Mouse (Mus musculus) forebrain, postnatal 0 days (tissue): Measurements from ENCODE around the gene Chmp4b. TPM values are rescaled to one million over a fixed set of nuclear protein-coding genes. Genes with fewer than 3 reads are reported as not detected.

ENCODE experiments used
- ATAC-seq: fragments of 200-750 bp; cut with Nextera tagmentation; 2 replicates; pipeline ENCODE4 v1.8.0; 2017; ENCODE audit warnings: mild to moderate bottlenecking, moderate library complexity
- DNase-seq: peaks from one replicate; pipeline ENCODE4 v3.0.0-alpha.2; 2015
- H3K27ac ChIP-seq: fragments of 300-500 bp; sonication (generic); 2 replicates; pipeline ENCODE4 v1.5.1; 2014; ENCODE audit warnings: low read depth, mild to moderate bottlenecking, antibody characterized with exemption, low read length, moderate library complexity, mixed read lengths
- H3K27me3 ChIP-seq: fragments of 300-500 bp; sonication (generic); 2 replicates; pipeline ENCODE4 v1.6.1; 2014; ENCODE audit warnings: mild to moderate bottlenecking, low read length, mixed read lengths; ENCODE audit not compliant: insufficient read depth
- H3K36me3 ChIP-seq: fragments of 300-500 bp; sonication (generic); 2 replicates; pipeline ENCODE4 v1.6.1; 2014; ENCODE audit warnings: mild to moderate bottlenecking, moderate library complexity; ENCODE audit not compliant: insufficient read depth
- H3K4me1 ChIP-seq: fragments of 300-500 bp; sonication (generic); 2 replicates; pipeline ENCODE4 v1.6.1; 2014; ENCODE audit warnings: antibody characterized with exemption; ENCODE audit not compliant: insufficient read depth
- H3K4me2 ChIP-seq: fragments of 300-500 bp; sonication (generic); 2 replicates; pipeline ENCODE4 v1.6.1; 2014; ENCODE audit warnings: low read depth, mild to moderate bottlenecking, moderate library complexity
- H3K4me3 ChIP-seq: fragments of 300-500 bp; sonication (generic); 2 replicates; pipeline ENCODE4 v1.5.1; 2014; ENCODE audit warnings: low read depth, low read length, mixed read lengths
- H3K9ac ChIP-seq: fragments of 300-500 bp; sonication (generic); 2 replicates; pipeline ENCODE4 v1.6.1; 2014; ENCODE audit warnings: mild to moderate bottlenecking
- H3K9me3 ChIP-seq: fragments of 300-500 bp; sonication (generic); 2 replicates; pipeline ENCODE4 v1.6.1; 2016; ENCODE audit warnings: low read length
- CTCF ChIP-seq: sonication (generic); IDR thresholded peaks from 2 replicates; pipeline ENCODE4 v1.5.1; 2016; ENCODE audit warnings: antibody characterized with exemption, control low read depth, low read depth
- WGBS: fragments of 180-500 bp; shearing (Covaris S2); extraction: QIAGEN DNeasy Blood & Tissue Kit; methylation state at CpG from one replicate; pipeline ENCODE4 v1.1.7; 2014; 5-methylcytosine and 5-hydroxymethylcytosine counted together
- polyA plus RNA-seq: library from polyadenylated mRNA; unstranded; fragments of >200 nt; fragmentation: Nextera tagmentation; extraction: Ambion mirVana; gene quantifications from 2 replicates; pipeline ENCODE4 v1.2.1, GENCODE M21; 2015
- total RNA-seq: library from RNA; depleted of rRNA; stranded (reverse); fragments of >200 nt; gene quantifications from 2 replicates; pipeline ENCODE4 v1.2.3, GENCODE M21; 2014

The Chmp4b gene
- total and polyA plus RNA-seq, 2 experiments from 2014 or later: 29.4 to 176 TPM

DNA sequence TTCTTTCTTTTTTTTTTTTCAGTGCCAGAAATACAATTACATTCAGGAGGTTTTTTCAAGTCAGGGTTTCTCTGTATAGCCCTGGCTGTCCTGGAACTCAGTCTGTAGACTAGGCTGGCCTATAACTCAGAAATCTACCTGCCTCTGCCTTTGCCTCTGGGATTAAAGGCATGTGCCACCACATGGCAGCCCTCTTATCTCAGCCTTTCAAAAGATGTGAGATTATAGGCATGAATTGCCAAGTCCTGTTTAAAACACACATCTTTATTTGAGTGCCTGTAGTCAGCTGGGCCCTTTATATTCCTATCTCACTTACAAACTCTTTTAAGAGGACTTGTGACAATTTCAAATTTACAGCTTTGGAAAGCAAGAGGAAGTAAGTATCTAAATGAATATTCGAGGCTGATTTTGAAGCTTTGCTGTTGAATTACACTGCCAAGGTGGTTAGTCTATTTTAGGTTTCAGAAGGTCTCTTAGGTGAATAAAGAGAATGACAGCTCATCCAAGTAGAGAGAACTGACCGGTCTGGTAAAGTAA, 4.4 kb downstream of the Chmp4b start:
- no peaks in the 10 kb centered on the region for H3K27me3 ChIP-seq
- 0 out of 2 replicates have a peak, but pooled peaks cover 1% of the 10 kb centered on the region for H3K36me3 ChIP-seq
- no peak for TF ChIP-seq CTCF
- no peak overlapping the region for H3K27ac ChIP-seq
- ATAC-seq: no peak
- no peaks in the 10 kb centered on the region for H3K9me3 ChIP-seq
- no peak overlapping the region; the same call in 1 of the 2 replicates for H3K4me3 ChIP-seq
- no peak for DNase-seq
- H3K4me2 ChIP-seq: no peak overlapping the region
- no peak overlapping the region for H3K9ac ChIP-seq
- H3K4me1 ChIP-seq: peaks cover 19% of the 10 kb centered on the region
- WGBS: 83% methylated on average over 2 of the region's 2 CpGs

DNA sequence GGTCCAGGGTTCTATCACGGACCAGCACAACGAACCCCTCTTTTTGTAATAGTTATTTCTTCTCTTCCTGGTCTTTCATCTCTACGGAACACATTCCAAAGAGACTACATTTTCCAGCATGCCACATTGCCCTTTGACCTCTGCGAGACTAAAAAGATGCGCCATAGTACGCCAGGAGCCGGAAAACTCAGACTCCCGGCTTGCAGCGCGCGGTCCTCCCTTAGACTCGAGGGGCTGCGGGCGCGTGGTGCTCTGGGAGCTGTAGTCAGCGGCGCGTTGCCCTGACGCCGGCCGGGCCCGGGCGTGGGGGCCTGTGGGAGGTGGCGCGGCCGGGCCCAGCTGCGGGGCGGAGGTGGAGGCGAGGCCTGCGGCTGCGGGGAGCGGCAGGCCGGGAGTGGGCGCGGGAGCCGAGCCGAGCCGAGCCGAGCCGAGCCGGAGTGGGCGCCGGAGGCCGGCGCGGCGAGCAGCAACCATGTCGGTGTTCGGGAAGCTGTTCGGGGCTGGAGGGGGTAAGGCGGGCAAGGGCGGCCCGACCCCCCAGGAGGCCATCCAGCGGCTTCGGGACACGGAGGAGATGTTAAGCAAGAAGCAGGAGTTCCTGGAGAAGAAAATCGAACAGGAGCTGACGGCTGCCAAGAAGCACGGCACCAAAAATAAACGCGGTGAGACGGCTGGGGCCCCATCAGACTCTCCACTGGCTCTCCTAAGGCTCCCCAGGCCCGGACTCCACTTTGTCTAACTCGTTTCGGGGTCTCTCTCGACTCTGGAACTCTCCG, 5.4 kb downstream of the Chmp4b start:
- H3K36me3 ChIP-seq: 0 out of 2 replicates have a peak, but pooled peaks cover 9% of the 10 kb centered on the region

DNA sequence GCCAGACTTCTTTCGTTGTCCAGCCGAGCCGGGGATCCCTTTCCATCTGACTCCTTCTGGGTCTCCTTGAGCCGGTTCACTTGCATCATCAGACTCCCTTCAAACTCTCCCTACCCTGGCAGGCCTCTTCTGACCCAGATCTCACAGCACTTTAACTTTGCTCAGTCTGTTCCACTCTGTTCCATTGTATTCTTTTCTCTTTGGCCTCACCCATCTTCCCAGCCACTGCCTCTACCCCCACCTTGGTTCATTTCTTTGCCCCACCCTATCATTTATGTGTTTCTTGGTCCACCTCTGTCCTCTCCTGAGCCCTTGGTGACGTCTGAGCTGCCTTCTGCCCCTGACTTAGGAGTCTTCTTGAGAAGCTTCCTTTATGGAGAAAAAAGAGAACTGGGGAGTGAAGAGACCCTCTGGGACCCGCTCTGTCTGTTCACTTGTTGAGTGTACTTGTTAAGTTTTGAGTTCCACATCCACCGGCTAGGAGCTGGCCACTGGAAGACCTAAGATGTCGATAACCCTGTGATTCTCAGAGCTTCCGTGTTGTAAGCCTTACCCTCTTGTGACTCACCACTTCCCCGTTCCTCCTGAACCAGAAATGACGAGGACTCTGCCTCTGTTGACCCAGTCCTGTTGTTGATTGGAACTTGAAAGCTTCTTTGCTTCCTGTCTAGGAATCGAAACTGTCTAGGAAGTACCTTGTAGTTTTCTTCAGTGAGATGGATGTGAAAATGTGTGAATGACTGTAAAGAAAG, 6.2 kb downstream of the Chmp4b start:
- peaks cover 19% of the 10 kb centered on the region for H3K4me1 ChIP-seq
- no peaks in the 10 kb centered on the region for H3K27me3 ChIP-seq
- no peak for ATAC-seq
- no peak for DNase-seq
- H3K9me3 ChIP-seq: no peaks in the 10 kb centered on the region
- H3K9ac ChIP-seq: peak overlapping the region; percentile 85
- H3K36me3 ChIP-seq: 0 out of 2 replicates have a peak, but pooled peaks cover 9% of the 10 kb centered on the region
- peak overlapping the region; percentile 71 for H3K27ac ChIP-seq
- peak overlapping the region; percentile 91 for H3K4me3 ChIP-seq
- 19% methylated on average over 12 of the region's 12 CpGs for WGBS
- peak overlapping the region; percentile 77 for H3K4me2 ChIP-seq
- TF ChIP-seq CTCF: no peak

More for the DNA sequence above, 5.4 kb downstream of the Chmp4b start:
- no peaks in the 10 kb centered on the region for H3K9me3 ChIP-seq
- H3K4me2 ChIP-seq: peak overlapping the region; percentile 77
- H3K27me3 ChIP-seq: no peaks in the 10 kb centered on the region
- peak; percentile 100 for ATAC-seq
- H3K4me3 ChIP-seq: peak overlapping the region; percentile 91
- H3K9ac ChIP-seq: peak overlapping the region; percentile 85
- WGBS: 4% methylated on average over 66 of the region's 67 CpGs
- no peak for TF ChIP-seq CTCF
- peak overlapping the region; percentile 71 for H3K27ac ChIP-seq
- peak; percentile 98 for DNase-seq
- peaks cover 19% of the 10 kb centered on the region for H3K4me1 ChIP-seq

DNA sequence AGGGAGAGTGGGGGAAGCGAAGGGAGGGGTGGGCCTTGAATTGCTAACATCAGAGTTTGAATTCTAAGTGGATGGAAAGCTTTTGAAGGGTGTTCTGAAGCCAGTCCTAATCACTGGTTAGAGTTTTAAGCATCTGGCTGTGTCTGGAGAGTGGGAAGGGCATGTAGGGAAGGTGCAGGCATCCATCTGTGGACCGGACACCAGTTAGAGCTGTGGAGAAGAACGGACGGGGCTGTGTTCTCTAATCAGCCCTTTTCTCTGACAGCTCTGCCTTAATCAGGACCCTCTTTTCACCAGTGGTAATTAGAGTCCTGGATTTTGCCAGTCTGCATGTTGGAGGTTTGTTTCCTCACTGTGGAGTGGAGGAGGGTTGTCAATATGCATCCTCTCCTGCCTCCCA, 7.6 kb downstream of the Chmp4b start:
- H3K4me1 ChIP-seq: peaks cover 19% of the 10 kb centered on the region
- DNase-seq (no peak), ATAC-seq (no peak)
- 0 out of 2 replicates have a peak overlapping the region, but pooled peaks have one; percentile 91 for H3K4me3 ChIP-seq
- H3K9me3 ChIP-seq: no peaks in the 10 kb centered on the region
- TF ChIP-seq CTCF: no peak
- peak overlapping the region; percentile 77 for H3K4me2 ChIP-seq
- H3K27me3 ChIP-seq: no peaks in the 10 kb centered on the region
- 0 out of 2 replicates have a peak, but pooled peaks cover 9% of the 10 kb centered on the region for H3K36me3 ChIP-seq
- H3K27ac ChIP-seq: no peak overlapping the region
- 44% methylated on average over 4 of the region's 4 CpGs for WGBS
- no peak overlapping the region for H3K9ac ChIP-seq

DNA sequence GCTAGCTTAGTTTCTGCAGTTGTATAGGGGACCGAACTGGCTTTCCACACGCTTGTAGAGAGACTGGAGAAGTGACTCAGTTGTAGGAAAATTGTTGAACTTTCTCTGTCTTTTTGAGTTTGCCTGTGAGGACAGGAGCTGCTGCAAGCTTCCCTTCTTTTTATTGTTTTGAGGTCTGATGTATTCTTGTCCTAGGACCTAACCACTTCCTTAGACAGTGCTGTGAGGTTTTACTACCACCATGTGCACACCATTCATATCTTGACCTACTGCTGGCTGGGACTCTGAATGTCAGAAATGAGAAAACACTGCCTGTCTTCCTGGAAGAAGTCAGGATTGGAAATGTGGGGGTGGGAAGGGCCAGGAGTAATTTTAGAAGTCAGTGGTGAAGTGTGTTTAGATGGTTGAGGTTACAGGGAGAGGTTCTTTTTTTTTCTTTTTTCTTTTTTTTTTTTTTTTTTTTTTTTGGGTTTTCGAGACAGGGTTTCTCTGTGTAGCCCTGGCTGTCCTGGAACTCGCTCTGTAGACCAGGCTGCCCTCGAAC, 8.1 kb downstream of the Chmp4b start:
- ATAC-seq: no peak
- H3K4me1 ChIP-seq: peaks cover 19% of the 10 kb centered on the region
- H3K27me3 ChIP-seq: no peaks in the 10 kb centered on the region
- TF ChIP-seq CTCF: no peak
- H3K9me3 ChIP-seq: no peaks in the 10 kb centered on the region
- no peak overlapping the region for H3K9ac ChIP-seq
- no peak for DNase-seq
- 0 out of 2 replicates have a peak, but pooled peaks cover 9% of the 10 kb centered on the region for H3K36me3 ChIP-seq
- H3K27ac ChIP-seq: no peak overlapping the region
- H3K4me3 ChIP-seq: no peak overlapping the region
- WGBS: 87% methylated on average over 5 of the region's 5 CpGs
- peak overlapping the region; percentile 77 for H3K4me2 ChIP-seq

DNA sequence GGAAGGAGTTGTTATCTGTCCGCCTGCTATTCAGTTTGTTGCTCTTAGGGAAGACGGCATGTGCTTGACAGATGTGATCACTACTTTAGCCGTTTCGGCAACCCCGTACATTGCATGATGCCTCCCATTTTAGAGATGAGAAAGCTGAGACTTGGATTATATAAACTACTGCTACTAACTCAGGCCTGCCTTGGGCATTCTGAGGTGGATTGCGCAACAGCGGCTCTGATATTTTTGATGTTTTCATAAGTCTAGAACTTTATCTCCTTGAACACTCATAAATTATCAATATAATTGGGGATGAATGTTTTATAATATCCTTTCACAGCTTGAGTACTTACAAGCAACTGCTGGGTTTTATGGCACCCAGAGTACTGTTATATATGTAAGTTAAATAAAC, 17.2 kb downstream of the Chmp4b start:
- H3K4me3 ChIP-seq: no peak overlapping the region
- H3K27ac ChIP-seq: no peak overlapping the region
- TF ChIP-seq CTCF: no peak
- H3K4me2 ChIP-seq: no peak overlapping the region
- no peaks in the 10 kb centered on the region for H3K9me3 ChIP-seq
- no peak overlapping the region for H3K9ac ChIP-seq
- H3K27me3 ChIP-seq: no peaks in the 10 kb centered on the region
- peaks cover 4% of the 10 kb centered on the region; the same call in 1 of the 2 replicates for H3K4me1 ChIP-seq
- DNase-seq (no peak), ATAC-seq (no peak)
- WGBS: 93% methylated on average over 7 of the region's 7 CpGs
- peaks cover 3% of the 10 kb centered on the region; the same call in 1 of the 2 replicates for H3K36me3 ChIP-seq
